Mouse (Mus musculus) brown adipose tissue, adult 24 weeks (tissue): ENCODE measurements around the gene Pcbp2. TPM values are rescaled to one million over a fixed set of nuclear protein-coding genes. Genes with fewer than 3 reads are reported as not detected.

ENCODE experiments used
- H3K27ac ChIP-seq: fragments of 200-500 bp; replicated peaks from 2 replicates; pipeline ENCODE4 v1.5.1; 2012; ENCODE audit warnings: low read depth, mild to moderate bottlenecking, low read length
- H3K4me1 ChIP-seq: fragments of 200-500 bp; 2 replicates; pipeline ENCODE4 v1.6.1; 2012; ENCODE audit warnings: low read length, mixed read lengths; ENCODE audit not compliant: control insufficient read depth, insufficient read depth, insufficient read length
- H3K4me3 ChIP-seq: fragments of 200-500 bp; 2 replicates; pipeline ENCODE4 v1.5.1; 2012; ENCODE audit warnings: low read depth, mild to moderate bottlenecking, low read length, moderate library complexity; ENCODE audit not compliant: insufficient read depth
- polyA plus RNA-seq: library from polyadenylated mRNA; stranded (reverse); fragments of >200 nt; gene quantifications from 2 replicates; pipeline ENCODE4 v1.2.4, GENCODE M21; 2012; ENCODE audit not compliant: missing spikeins, insufficient read depth, insufficient read length

Gene Pcbp2
- polyA plus RNA-seq, 1 experiment = 331 TPM

- Histone ChIP-seq H3K4me1 (no peaks in the 10 kb centered on the region; the same call in 1 of the 2 replicates), H3K27ac (no peak overlapping the region), H3K4me3 (no peak overlapping the region)
Observed at GRCm38 (mm10) chr15:102507561-102507960, 37.2 kb downstream of the Pcbp2 start.

GRCm38 (mm10) chr15:102508336-102508735 lies 38.0 kb downstream of the Pcbp2 start:
- Histone ChIP-seq H3K4me3 (no peak overlapping the region), H3K27ac (no peak overlapping the region), H3K4me1 (no peaks in the 10 kb centered on the region; the same call in 1 of the 2 replicates)

DNA sequence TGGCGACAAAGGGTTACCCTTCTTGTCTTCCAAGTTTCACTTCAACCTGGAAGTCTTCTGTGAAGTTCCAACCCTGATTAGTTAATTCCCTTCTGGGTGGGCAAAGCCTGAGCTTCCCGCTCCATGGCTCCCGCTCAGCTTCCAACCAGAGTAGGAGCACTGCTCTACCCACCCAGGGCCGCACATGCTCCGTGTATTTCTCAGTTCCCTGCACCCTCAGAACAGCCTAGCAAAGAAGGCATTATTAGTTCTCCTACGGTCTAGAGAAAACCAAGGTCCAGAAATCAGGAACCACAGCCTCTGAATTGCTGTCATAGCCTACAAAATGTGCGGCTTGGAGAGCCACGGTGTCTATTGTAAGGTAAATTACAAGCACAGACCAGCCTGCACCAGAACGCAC lies 39.8 kb downstream of the Pcbp2 start:
- no peaks in the 10 kb centered on the region; the same call in 1 of the 2 replicates for H3K4me1 ChIP-seq
- H3K4me3 ChIP-seq = peak overlapping the region; percentile 68
- H3K27ac ChIP-seq = no peak overlapping the region

DNA sequence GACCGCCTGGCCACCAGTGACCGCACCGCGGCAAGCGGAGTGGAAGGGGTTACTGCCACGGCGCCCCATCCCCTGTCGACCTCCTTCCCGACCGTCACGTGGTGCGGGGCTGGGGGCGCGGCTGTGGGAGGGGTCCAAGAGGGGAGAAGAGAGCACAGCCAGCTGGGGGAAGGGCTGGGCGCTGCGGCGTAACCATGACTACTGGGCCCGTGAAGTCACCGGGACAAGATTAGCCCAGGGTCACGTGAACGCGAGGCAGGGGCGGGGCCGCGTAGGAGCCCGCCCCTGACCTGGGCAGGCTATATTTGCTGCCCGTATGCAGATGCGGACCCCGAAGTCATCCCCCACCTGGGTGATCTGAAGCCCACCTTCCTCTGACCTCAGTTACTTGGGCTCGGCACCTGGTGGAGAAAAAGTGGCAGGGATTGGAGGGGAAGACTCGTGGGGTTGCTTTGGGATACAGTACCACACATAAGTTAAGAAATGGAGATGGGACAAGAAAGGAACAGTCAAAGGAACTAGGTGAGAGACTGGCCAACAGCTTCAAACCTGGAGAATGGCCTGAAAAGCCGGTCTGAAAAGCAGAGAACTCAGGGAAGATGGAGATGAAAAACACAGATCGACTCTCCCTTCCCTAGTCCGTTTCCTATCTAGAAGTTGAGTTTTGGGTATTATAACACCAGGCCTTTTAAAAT lies 40.4 kb downstream of the Pcbp2 start:
- no peaks in the 10 kb centered on the region; the same call in 1 of the 2 replicates for H3K4me1 ChIP-seq
- no peak overlapping the region; the same call in 1 of the 2 replicates for H3K27ac ChIP-seq
- peak overlapping the region; percentile 68 for H3K4me3 ChIP-seq

GRCm38 (mm10) chr15:102511285-102511833 lies 41.0 kb downstream of the Pcbp2 start:
- peaks cover 4% of the 10 kb centered on the region; the same call in 1 of the 2 replicates for H3K4me1 ChIP-seq
- peak overlapping the region; percentile 68 for H3K4me3 ChIP-seq
- H3K27ac ChIP-seq = no peak overlapping the region

DNA sequence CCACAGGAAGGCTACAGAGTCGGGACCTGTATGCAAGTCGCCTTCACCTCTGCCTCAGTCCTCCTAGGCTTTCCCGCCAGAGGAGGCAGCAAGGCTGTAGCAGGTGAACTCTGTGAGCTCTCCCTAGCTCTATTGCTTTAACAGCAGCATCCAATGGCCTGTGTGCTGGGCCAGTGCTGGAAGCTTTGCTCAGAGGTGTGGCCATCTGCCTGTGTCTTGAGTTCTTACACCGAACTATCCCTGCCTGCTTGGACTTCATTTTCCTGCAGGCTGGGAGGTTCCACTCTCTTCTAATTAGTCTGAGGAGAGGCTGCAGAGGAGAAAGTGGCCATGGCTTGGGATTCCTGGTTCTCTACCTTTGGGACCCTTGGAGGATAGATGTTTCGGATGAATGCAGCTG lies 41.7 kb downstream of the Pcbp2 start:
- Histone ChIP-seq H3K4me1 (peaks cover 4% of the 10 kb centered on the region; the same call in 1 of the 2 replicates), H3K27ac (no peak overlapping the region), H3K4me3 (no peak overlapping the region)

DNA sequence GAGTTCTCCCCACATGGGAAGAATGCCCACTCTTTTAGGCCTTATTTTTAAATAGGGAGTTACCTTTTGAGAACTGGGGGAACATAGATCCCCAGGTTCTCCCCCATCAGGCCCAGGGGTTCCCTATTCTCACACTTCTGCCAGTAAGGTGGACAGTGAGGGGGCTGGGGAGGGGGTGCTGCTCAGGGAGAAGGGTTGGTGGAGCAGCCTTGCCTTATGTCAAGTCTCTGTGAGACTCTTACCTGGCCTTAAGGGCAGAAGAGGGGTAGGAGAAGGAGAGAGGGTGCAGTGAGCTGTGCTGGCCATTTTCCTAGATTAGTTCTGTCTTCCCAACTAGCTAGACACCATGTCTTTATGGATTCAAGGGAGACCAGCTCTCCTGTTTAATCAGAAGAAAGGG lies 42.1 kb downstream of the Pcbp2 start:
- H3K4me1 ChIP-seq = peaks cover 4% of the 10 kb centered on the region; the same call in 1 of the 2 replicates

DNA sequence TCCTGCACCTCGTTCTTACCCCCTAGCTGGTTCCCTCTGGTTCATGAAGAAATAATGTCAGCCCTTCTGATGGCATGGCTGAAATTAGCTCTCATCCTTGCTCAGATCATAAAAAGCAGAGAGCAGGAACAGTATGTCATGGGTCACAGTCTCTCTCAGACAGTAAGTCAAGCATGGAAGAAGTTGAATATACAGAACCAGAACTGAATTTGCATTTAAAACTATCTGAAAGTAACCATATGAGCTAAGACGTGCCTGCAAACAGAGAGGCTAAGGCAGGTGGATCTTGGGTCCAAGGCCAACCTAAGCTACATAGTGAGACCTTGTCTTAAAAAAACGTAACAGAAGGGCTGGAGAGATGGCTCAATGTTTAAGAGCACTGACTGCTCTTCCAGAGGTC lies 42.7 kb downstream of the Pcbp2 start:
- Histone ChIP-seq H3K27ac (no peak overlapping the region), H3K4me1 (peaks cover 4% of the 10 kb centered on the region; the same call in 1 of the 2 replicates), H3K4me3 (no peak overlapping the region)

More for the DNA sequence above, 42.1 kb downstream of the Pcbp2 start:
- Histone ChIP-seq H3K27ac (no peak overlapping the region), H3K4me3 (no peak overlapping the region)

DNA sequence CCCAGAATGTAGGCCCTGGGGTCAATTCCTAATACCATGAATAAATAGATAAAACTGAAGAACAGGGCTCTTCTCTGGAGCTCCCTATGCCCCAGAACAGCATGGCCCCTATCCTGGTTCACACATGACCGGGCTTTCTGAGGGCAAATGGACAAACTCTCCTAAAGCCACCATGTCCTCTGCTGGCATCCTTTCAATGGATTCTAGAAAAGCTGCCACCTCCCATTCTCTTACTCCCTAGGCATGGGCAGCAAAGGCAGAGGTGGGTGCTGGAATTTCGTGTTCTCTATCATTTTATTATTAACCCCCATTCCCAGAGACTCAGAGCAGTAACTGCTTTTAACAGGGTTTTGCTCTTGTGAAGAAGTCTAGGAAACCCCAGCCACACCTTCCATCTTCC lies 44.9 kb downstream of the Pcbp2 start:
- H3K4me1 ChIP-seq = peaks cover 4% of the 10 kb centered on the region; the same call in 1 of the 2 replicates
- H3K4me3 ChIP-seq = no peak overlapping the region
- H3K27ac ChIP-seq = no peak overlapping the region

DNA sequence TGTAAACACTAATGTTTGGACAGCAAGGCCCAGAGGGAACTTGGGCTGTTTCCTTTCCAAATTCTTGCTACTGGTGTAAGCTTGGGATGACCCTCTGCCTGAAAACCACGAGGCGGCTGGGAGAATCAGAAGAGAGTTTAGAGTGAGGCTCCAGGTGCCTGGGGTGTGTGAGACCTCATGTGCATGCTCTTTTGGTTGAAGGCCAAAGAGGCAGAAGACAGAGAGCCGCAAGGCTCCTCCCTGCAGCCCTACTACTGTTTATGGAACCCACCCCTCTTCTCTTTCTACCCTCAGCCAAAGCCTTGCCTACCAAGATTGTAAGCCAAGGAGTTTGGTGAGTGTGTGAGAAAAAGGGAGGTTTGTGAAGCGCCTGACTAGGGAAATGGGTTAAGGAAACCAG lies 45.5 kb downstream of the Pcbp2 start:
- H3K27ac ChIP-seq = no peak overlapping the region
- H3K4me3 ChIP-seq = peak overlapping the region; percentile 67
- peaks cover 4% of the 10 kb centered on the region; the same call in 1 of the 2 replicates for H3K4me1 ChIP-seq

DNA sequence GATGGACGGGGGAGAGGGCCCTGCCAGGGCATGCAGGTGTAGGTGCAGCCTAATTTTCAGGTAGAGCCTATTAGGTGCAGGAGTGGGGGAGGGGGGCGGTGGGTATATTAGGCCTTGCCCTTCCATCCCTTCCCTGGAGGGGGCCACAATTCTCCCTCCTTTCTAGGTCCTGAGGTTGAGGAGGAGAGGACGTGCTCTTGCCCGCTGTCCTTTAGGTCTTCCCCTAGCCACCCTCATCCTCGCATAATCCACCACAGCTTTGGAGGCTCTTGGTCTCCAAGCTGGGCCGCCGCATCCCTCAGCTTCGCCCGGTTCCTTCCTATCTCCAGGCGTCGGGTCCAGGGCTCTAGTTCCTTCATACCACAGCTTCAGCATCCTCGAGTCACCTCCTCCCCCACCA lies 46.0 kb downstream of the Pcbp2 start:
- no peak overlapping the region for H3K27ac ChIP-seq
- H3K4me1 ChIP-seq = peaks cover 4% of the 10 kb centered on the region; the same call in 1 of the 2 replicates
- H3K4me3 ChIP-seq = peak overlapping the region; percentile 67

- H3K4me1 ChIP-seq = peaks cover 4% of the 10 kb centered on the region; the same call in 1 of the 2 replicates
Observed at GRCm38 (mm10) chr15:102516728-102517404, 46.5 kb downstream of the Pcbp2 start, which contains the start of gene Map3k12. Gene Map3k12, minus strand, starts transcription at chr15:102517064.

GRCm38 (mm10) chr15:102517631-102517975 lies 47.3 kb downstream of the Pcbp2 start:
- H3K27ac ChIP-seq = peak overlapping the region; percentile 90
- peaks cover 4% of the 10 kb centered on the region; the same call in 1 of the 2 replicates for H3K4me1 ChIP-seq
- H3K4me3 ChIP-seq = peak overlapping the region; percentile 67

More at GRCm38 (mm10) chr15:102516728-102517404, 46.5 kb downstream of the Pcbp2 start, which contains the start of gene Map3k12:
- H3K27ac ChIP-seq = peak within 1 kb of the TSS; percentile 90
- peak within 1 kb of the TSS; percentile 67 for H3K4me3 ChIP-seq

- H3K4me1 ChIP-seq = peaks cover 4% of the 10 kb centered on the region; the same call in 1 of the 2 replicates
- peak within 1 kb of the TSS; percentile 98 for H3K27ac ChIP-seq
- H3K4me3 ChIP-seq = peak within 1 kb of the TSS; percentile 81
Observed at GRCm38 (mm10) chr15:102517976-102518858, 47.9 kb downstream of the Pcbp2 start, which contains the start of gene Tarbp2. Gene Tarbp2, plus strand, starts transcription at chr15:102518192.
